Mouse (Mus musculus): Measurements from ENCODE around the gene Adgra3.

DNA sequence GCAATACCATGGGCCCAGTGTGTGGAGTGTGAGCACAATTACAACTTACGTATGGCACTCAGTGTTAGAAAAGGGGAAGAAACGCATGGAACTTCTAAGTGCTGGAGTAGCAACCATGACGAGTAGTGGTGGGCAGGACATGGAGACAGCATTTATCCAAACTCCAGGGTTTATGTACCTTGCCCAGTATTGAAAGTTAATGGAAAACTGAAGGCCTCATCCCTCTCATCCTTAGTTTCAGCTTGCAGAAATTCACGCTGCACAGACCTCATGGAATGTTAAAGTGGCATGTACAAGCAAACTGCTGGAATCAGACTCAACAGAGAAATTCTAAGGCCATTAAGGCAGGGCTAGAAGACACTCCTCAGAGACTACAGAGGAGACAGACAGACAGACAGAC, 84.6 kb downstream of the Adgra3 start:
- TF ChIP-seq CTCF (IDR thresholded peaks at IDR 0.05; ENCODE audit: low read depth) (no peak), EP300 (IDR thresholded peaks at IDR 0.05; ENCODE audit: low read depth) (no peak)

Measured in liver, embryonic 14.5 days (tissue).